Mouse (Mus musculus): ENCODE measurements at regions not wholly inside any gene's neighbourhood (a gene's known extent, or its start where the extent isn't known, plus 50 kb on each side); places are given as distances from the start of the nearest gene placed in this dataset.
A peak's percentile ranks its signal among the peaks of the same experiment; 100 is the strongest.

- Histone ChIP-seq H3K36me3 (ENCODE audit: control insufficient read depth, insufficient read depth, low read length) (no peaks in the 10 kb centered on the region), H3K4me2 (ENCODE audit: low read depth) (no peak overlapping the region), H3K9ac (ENCODE audit: low read length) (no peak overlapping the region), H3K9me3 (ENCODE audit: control insufficient read depth, low read length) (no peaks in the 10 kb centered on the region), H3K4me3 (ENCODE audit: low read depth, low read length) (no peak overlapping the region), H3K27ac (ENCODE audit: low read depth, low read length) (no peak overlapping the region), H3K27me3 (ENCODE audit: control insufficient read depth, insufficient read depth, low read length) (no peaks in the 10 kb centered on the region), H3K4me1 (ENCODE audit: control insufficient read depth, insufficient read depth, low read length) (no peaks in the 10 kb centered on the region)
- ATAC-seq (ENCODE audit: insufficient read depth, low FRiP score, low TSS enrichment): no peak
- 89% methylated on average over 2 of the region's 2 CpGs for WGBS
- DNase-seq (ENCODE audit: low spot score): no peak
These were observed 402.7 kb upstream of the Kcnab2 start for GRCm38 (mm10) chr4:152880368-152880767.

- ATAC-seq (ENCODE audit: insufficient read depth, low FRiP score, low TSS enrichment): peak; percentile 35; the same call in 1 of the 2 replicates
These were observed 401.3 kb upstream of the Kcnab2 start for GRCm38 (mm10) chr4:152878941-152879340.

GRCm38 (mm10) chr4:152878401-152878800 is 400.7 kb upstream of the Kcnab2 start:
- H3K4me3 ChIP-seq (ENCODE audit: low read depth, low read length): no peak overlapping the region
- no peak overlapping the region for H3K9ac ChIP-seq (ENCODE audit: low read length)
- H3K4me2 ChIP-seq (ENCODE audit: low read depth): no peak overlapping the region
- no peaks in the 10 kb centered on the region for H3K36me3 ChIP-seq (ENCODE audit: control insufficient read depth, insufficient read depth, low read length)
- H3K4me1 ChIP-seq (ENCODE audit: control insufficient read depth, insufficient read depth, low read length): no peaks in the 10 kb centered on the region
- no peak for ATAC-seq (ENCODE audit: insufficient read depth, low FRiP score, low TSS enrichment)
- no peak for DNase-seq (ENCODE audit: low spot score)
- no peaks in the 10 kb centered on the region for H3K27me3 ChIP-seq (ENCODE audit: control insufficient read depth, insufficient read depth, low read length)
- H3K9me3 ChIP-seq (ENCODE audit: control insufficient read depth, low read length): no peaks in the 10 kb centered on the region
- no peak overlapping the region for H3K27ac ChIP-seq (ENCODE audit: low read depth, low read length)
- WGBS: 74% methylated on average over 3 of the region's 3 CpGs

More at GRCm38 (mm10) chr4:152878941-152879340, 401.3 kb upstream of the Kcnab2 start:
- Histone ChIP-seq H3K4me2 (ENCODE audit: low read depth) (no peak overlapping the region), H3K27me3 (ENCODE audit: control insufficient read depth, insufficient read depth, low read length) (no peaks in the 10 kb centered on the region), H3K36me3 (ENCODE audit: control insufficient read depth, insufficient read depth, low read length) (no peaks in the 10 kb centered on the region), H3K4me3 (ENCODE audit: low read depth, low read length) (no peak overlapping the region), H3K9ac (ENCODE audit: low read length) (no peak overlapping the region), H3K4me1 (ENCODE audit: control insufficient read depth, insufficient read depth, low read length) (no peaks in the 10 kb centered on the region), H3K27ac (ENCODE audit: low read depth, low read length) (no peak overlapping the region), H3K9me3 (ENCODE audit: control insufficient read depth, low read length) (no peaks in the 10 kb centered on the region)
- no peak for DNase-seq (ENCODE audit: low spot score)
- WGBS: 42% methylated on average over 14 of the region's 14 CpGs

DNA sequence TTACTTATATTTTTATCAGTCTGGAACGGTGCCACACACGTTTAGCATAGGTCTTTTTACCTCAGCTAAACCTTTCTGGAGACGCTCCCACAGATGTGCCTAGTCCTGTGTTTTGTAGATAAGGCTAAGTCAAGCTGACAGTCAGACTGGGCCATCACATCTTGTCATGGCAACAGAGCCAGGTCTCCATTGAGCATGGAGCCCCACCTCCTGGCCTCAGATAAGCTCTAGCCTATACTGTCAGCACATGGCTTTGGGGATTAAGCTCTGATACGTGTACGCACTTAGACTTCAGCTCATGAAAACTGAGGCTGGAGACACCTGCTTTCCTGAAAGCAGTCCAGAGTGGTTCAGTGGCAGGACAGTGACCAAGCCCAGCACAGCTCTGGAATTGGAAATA is 392.4 kb upstream of the Kcnab2 start:
- WGBS: 90% methylated on average over 5 of the region's 5 CpGs
- Histone ChIP-seq H3K4me3 (ENCODE audit: low read depth, low read length) (no peak overlapping the region), H3K4me2 (ENCODE audit: low read depth) (no peak overlapping the region), H3K27ac (ENCODE audit: low read depth, low read length) (no peak overlapping the region), H3K9me3 (ENCODE audit: control insufficient read depth, low read length) (no peaks in the 10 kb centered on the region), H3K4me1 (ENCODE audit: control insufficient read depth, insufficient read depth, low read length) (no peaks in the 10 kb centered on the region), H3K9ac (ENCODE audit: low read length) (no peak overlapping the region), H3K27me3 (ENCODE audit: control insufficient read depth, insufficient read depth, low read length) (no peaks in the 10 kb centered on the region), H3K36me3 (ENCODE audit: control insufficient read depth, insufficient read depth, low read length) (no peaks in the 10 kb centered on the region)
- DNase-seq (ENCODE audit: low spot score): no peak
- no peak for ATAC-seq (ENCODE audit: insufficient read depth, low FRiP score, low TSS enrichment)

DNA sequence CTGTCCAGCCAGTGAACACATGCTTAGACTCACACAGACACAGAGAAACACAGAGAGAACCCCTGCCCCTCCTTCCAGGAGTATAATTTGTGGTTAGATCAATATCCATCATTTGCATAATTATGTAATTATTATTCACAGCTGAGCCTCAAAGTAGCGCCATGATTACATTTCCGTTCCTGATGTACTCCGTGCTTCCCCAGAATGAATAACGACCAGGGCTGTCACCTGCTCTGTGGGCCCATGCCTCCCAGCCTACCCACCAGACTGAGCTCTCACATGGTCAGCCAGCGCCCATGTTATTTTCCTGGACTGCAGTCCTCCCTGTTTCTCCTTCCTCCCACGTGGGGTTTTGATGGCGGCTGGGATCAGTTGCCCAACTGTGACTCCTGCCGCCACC is 388.2 kb upstream of the Kcnab2 start:
- no peak overlapping the region for H3K9ac ChIP-seq (ENCODE audit: low read length)
- no peak overlapping the region for H3K4me2 ChIP-seq (ENCODE audit: low read depth)
- ATAC-seq (ENCODE audit: insufficient read depth, low FRiP score, low TSS enrichment) (no peak; the same call in 1 of the 2 replicates), DNase-seq (ENCODE audit: low spot score) (no peak)
- H3K4me1 ChIP-seq (ENCODE audit: control insufficient read depth, insufficient read depth, low read length): no peaks in the 10 kb centered on the region
- H3K27ac ChIP-seq (ENCODE audit: low read depth, low read length): no peak overlapping the region
- H3K9me3 ChIP-seq (ENCODE audit: control insufficient read depth, low read length): no peaks in the 10 kb centered on the region
- WGBS: 79% methylated on average over 8 of the region's 8 CpGs
- no peaks in the 10 kb centered on the region for H3K36me3 ChIP-seq (ENCODE audit: control insufficient read depth, insufficient read depth, low read length)
- H3K4me3 ChIP-seq (ENCODE audit: low read depth, low read length): no peak overlapping the region
- no peaks in the 10 kb centered on the region for H3K27me3 ChIP-seq (ENCODE audit: control insufficient read depth, insufficient read depth, low read length)

DNA sequence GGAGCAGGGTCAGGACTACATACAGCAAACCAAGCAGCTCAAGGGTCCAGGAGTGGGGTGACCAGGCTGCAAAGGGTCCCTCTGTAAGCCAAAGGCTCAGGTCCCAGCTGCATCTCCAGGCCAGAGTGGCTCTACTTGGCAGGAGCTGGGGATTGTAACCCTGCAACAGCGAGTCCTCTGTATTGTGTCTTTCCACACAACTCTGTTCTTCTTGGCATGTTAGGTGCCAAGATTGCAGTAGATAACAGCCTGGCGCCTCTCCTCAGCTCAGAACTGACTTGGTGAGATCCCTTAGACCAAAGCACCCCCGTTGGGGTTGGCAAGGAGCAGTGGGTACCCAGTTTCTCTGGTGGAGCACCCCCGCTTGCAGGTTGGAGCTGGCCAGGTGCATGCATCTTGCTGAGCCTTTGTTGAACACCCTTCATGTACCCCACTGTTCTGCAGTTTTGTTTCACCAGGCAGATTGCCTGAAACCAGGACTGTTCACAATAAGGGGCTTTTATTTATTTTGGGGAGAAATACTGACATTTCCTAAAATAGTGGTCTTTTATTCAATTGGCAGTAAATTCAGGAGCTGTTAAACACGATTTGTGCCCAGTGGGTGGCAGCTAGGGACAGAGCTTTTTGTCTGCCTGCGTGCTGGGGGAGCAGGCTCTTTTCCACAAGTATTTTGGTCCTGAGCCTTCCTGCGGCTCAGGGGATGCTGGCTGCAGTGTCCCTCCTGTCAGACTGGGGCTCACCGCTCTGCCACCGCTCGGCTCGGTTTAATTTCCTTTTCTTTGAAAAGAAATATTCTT is 385.3 kb upstream of the Kcnab2 start:
- no peaks in the 10 kb centered on the region for H3K4me1 ChIP-seq (ENCODE audit: control insufficient read depth, insufficient read depth, low read length)
- no peaks in the 10 kb centered on the region for H3K36me3 ChIP-seq (ENCODE audit: control insufficient read depth, insufficient read depth, low read length)
- DNase-seq (ENCODE audit: low spot score) (no peak), ATAC-seq (ENCODE audit: insufficient read depth, low FRiP score, low TSS enrichment) (no peak)
- WGBS: 49% methylated on average over 11 of the region's 11 CpGs
- H3K9ac ChIP-seq (ENCODE audit: low read length): no peak overlapping the region
- H3K9me3 ChIP-seq (ENCODE audit: control insufficient read depth, low read length): no peaks in the 10 kb centered on the region
- H3K27ac ChIP-seq (ENCODE audit: low read depth, low read length): no peak overlapping the region
- no peak overlapping the region for H3K4me3 ChIP-seq (ENCODE audit: low read depth, low read length)
- H3K27me3 ChIP-seq (ENCODE audit: control insufficient read depth, insufficient read depth, low read length): no peaks in the 10 kb centered on the region
- no peak overlapping the region for H3K4me2 ChIP-seq (ENCODE audit: low read depth)

GRCm38 (mm10) chr4:152859161-152859560 is 381.5 kb upstream of the Kcnab2 start:
- DNase-seq (ENCODE audit: low spot score) (no peak), ATAC-seq (ENCODE audit: insufficient read depth, low FRiP score, low TSS enrichment) (no peak)
- Histone ChIP-seq H3K4me2 (ENCODE audit: low read depth) (no peak overlapping the region), H3K9ac (ENCODE audit: low read length) (no peak overlapping the region), H3K9me3 (ENCODE audit: control insufficient read depth, low read length) (no peaks in the 10 kb centered on the region), H3K27ac (ENCODE audit: low read depth, low read length) (no peak overlapping the region), H3K36me3 (ENCODE audit: control insufficient read depth, insufficient read depth, low read length) (no peaks in the 10 kb centered on the region), H3K4me1 (ENCODE audit: control insufficient read depth, insufficient read depth, low read length) (no peaks in the 10 kb centered on the region), H3K27me3 (ENCODE audit: control insufficient read depth, insufficient read depth, low read length) (no peaks in the 10 kb centered on the region), H3K4me3 (ENCODE audit: low read depth, low read length) (no peak overlapping the region)
- 85% methylated on average over 9 of the region's 9 CpGs for WGBS

DNA sequence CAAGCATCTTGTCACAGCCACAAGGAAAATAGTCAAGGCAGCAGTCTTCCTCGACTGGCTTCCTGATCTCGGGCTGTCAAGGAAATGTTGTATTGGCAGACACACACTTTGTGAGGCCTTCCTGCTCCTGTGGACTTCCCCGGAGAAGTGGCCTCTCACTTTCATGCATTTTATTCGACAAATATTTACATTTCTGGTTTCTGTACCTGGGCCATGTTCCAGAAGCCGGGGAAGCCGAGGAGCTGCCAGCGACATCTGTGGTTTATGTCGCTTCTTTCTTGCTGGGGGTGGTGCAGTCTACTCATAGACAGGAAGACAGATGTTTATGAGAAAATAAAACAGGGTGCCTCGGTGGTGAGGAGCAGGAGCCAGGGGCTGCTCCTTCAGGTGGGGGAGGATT is 372.5 kb upstream of the Kcnab2 start:
- no peak overlapping the region for H3K4me2 ChIP-seq (ENCODE audit: low read depth)
- no peak for DNase-seq (ENCODE audit: low spot score)

GRCm38 (mm10) chr4:152836080-152836479 is 358.4 kb upstream of the Kcnab2 start:
- Histone ChIP-seq H3K4me1 (ENCODE audit: control insufficient read depth, insufficient read depth, low read length) (peaks cover 25% of the 10 kb centered on the region), H3K4me3 (ENCODE audit: low read depth, low read length) (no peak overlapping the region), H3K27ac (ENCODE audit: low read depth, low read length) (no peak overlapping the region), H3K9ac (ENCODE audit: low read length) (no peak overlapping the region), H3K4me2 (ENCODE audit: low read depth) (no peak overlapping the region), H3K27me3 (ENCODE audit: control insufficient read depth, insufficient read depth, low read length) (no peaks in the 10 kb centered on the region), H3K36me3 (ENCODE audit: control insufficient read depth, insufficient read depth, low read length) (no peaks in the 10 kb centered on the region), H3K9me3 (ENCODE audit: control insufficient read depth, low read length) (no peaks in the 10 kb centered on the region)
- no peak for ATAC-seq (ENCODE audit: insufficient read depth, low FRiP score, low TSS enrichment)
- WGBS: 41% methylated on average over 8 of the region's 8 CpGs
- DNase-seq (ENCODE audit: low spot score): no peak

More for the DNA sequence above, 372.5 kb upstream of the Kcnab2 start:
- WGBS: 81% methylated on average over 9 of the region's 9 CpGs
- H3K36me3 ChIP-seq (ENCODE audit: control insufficient read depth, insufficient read depth, low read length): no peaks in the 10 kb centered on the region
- no peak overlapping the region for H3K9ac ChIP-seq (ENCODE audit: low read length)
- no peaks in the 10 kb centered on the region for H3K4me1 ChIP-seq (ENCODE audit: control insufficient read depth, insufficient read depth, low read length)
- no peak overlapping the region for H3K27ac ChIP-seq (ENCODE audit: low read depth, low read length)
- no peaks in the 10 kb centered on the region for H3K9me3 ChIP-seq (ENCODE audit: control insufficient read depth, low read length)
- H3K4me3 ChIP-seq (ENCODE audit: low read depth, low read length): no peak overlapping the region
- ATAC-seq (ENCODE audit: insufficient read depth, low FRiP score, low TSS enrichment): no peak
- no peaks in the 10 kb centered on the region for H3K27me3 ChIP-seq (ENCODE audit: control insufficient read depth, insufficient read depth, low read length)
